Mouse (Mus musculus) kidney, embryonic 15.5 days (tissue): ENCODE results near the gene Nek7. TPM values are rescaled to one million over a fixed set of nuclear protein-coding genes. Genes with fewer than 3 reads are reported as not detected.

Experiments used
- ATAC-seq: fragments of 200-750 bp; cut with Nextera tagmentation; replicated peaks from 2 replicates; pipeline ENCODE4 v1.8.0; 2017; ENCODE audit warnings: moderate TSS enrichment; ENCODE audit not compliant: low FRiP score
- H3K27ac ChIP-seq: fragments of 300-500 bp; sonication (generic); 2 replicates; pipeline ENCODE4 v1.5.1; 2015; ENCODE audit warnings: mild to moderate bottlenecking, inconsistent platforms
- H3K27me3 ChIP-seq: fragments of 300-500 bp; sonication (generic); 2 replicates; pipeline ENCODE4 v1.6.1; 2015; ENCODE audit warnings: inconsistent platforms
- H3K36me3 ChIP-seq: fragments of 300-500 bp; sonication (generic); 2 replicates; pipeline ENCODE4 v1.6.1; 2015; ENCODE audit warnings: inconsistent platforms
- H3K4me1 ChIP-seq: fragments of 300-500 bp; sonication (generic); 2 replicates; pipeline ENCODE4 v1.6.1; 2015; ENCODE audit warnings: inconsistent platforms
- H3K4me2 ChIP-seq: fragments of 300-500 bp; sonication (generic); 2 replicates; pipeline ENCODE4 v1.6.1; 2015; ENCODE audit warnings: moderate library complexity, mild to moderate bottlenecking, inconsistent platforms
- H3K4me3 ChIP-seq: fragments of 300-500 bp; sonication (generic); replicated peaks from 2 replicates; pipeline ENCODE4 v1.5.1; 2015; ENCODE audit warnings: mild to moderate bottlenecking, inconsistent platforms
- H3K9ac ChIP-seq: fragments of 300-500 bp; sonication (generic); 2 replicates; pipeline ENCODE4 v1.6.1; 2015; ENCODE audit warnings: mild to moderate bottlenecking, inconsistent platforms
- H3K9me3 ChIP-seq: fragments of 300-500 bp; sonication (generic); replicated peaks from 2 replicates; pipeline ENCODE4 v1.6.1; 2016; ENCODE audit warnings: inconsistent platforms
- WGBS: fragments of 180-500 bp; shearing (Covaris S2); methylation state at CpG from one replicate; pipeline ENCODE4 v1.1.7; 2015; ENCODE audit warnings: mixed read lengths; 5-methylcytosine and 5-hydroxymethylcytosine counted together
- polyA plus RNA-seq: library from polyadenylated mRNA; unstranded; fragments of >200 nt; fragmentation: Nextera tagmentation; extraction: Ambion mirVana; gene quantifications from 2 replicates; pipeline ENCODE4 v1.2.1, GENCODE M21; 2015

Nek7 gene
- polyA plus RNA-seq, 1 experiment from 2014 or later: 42.7 TPM

DNA sequence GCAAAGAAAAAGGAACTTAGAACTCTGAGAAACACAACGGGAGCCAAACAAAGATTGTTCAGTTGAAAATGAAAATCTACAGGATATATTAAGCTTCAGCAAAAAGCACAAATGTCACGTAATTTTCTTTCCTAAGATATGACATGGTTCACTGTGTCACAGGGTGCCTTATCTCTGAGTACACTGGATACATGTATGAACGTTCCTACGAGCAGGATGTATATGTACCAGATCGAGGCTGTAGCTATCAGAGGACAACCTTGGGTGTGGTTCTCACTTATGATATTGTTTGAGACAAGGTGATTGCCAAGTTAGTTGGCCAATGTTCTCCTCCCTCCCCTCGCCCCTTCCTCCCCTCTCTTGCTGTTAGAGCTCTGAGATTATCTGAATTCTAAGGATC lies 55.3 kb downstream of the Nek7 start:
- 93% methylated on average over 6 of the region's 6 CpGs for WGBS

DNA sequence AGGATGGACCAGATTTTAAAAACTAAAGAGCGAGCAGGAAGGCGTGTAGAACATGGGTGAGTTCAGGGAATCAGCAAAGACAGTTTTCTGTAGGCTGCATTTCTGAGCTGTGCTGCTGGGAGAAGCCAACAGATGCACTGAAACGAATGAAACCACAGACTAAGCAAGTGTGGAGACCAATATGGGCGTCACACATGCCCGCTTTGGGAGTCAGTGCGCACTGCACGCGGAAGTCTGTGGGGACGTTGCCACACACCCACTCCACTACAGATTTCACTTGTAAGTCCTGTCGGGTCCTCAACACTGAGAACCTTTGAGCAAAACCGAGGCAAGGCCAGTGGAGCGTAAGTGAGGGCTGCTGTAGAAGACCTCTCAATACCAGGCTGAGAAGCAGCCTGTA lies 59.2 kb downstream of the Nek7 start:
- Histone ChIP-seq H3K4me3 (no peak overlapping the region), H3K27ac (no peak overlapping the region), H3K4me2 (no peak overlapping the region), H3K9me3 (no peaks in the 10 kb centered on the region), H3K36me3 (no peaks in the 10 kb centered on the region), H3K9ac (no peak overlapping the region), H3K4me1 (peaks cover 11% of the 10 kb centered on the region), H3K27me3 (no peaks in the 10 kb centered on the region)
- ATAC-seq: no peak
- WGBS: 95% methylated on average over 12 of the region's 12 CpGs

More for the DNA sequence above, 55.3 kb downstream of the Nek7 start:
- Histone ChIP-seq H3K9me3 (no peaks in the 10 kb centered on the region), H3K27me3 (no peaks in the 10 kb centered on the region), H3K4me2 (no peak overlapping the region), H3K27ac (no peak overlapping the region), H3K4me1 (peaks cover 7% of the 10 kb centered on the region), H3K36me3 (no peaks in the 10 kb centered on the region), H3K4me3 (no peak overlapping the region), H3K9ac (no peak overlapping the region)
- no peak for ATAC-seq

DNA sequence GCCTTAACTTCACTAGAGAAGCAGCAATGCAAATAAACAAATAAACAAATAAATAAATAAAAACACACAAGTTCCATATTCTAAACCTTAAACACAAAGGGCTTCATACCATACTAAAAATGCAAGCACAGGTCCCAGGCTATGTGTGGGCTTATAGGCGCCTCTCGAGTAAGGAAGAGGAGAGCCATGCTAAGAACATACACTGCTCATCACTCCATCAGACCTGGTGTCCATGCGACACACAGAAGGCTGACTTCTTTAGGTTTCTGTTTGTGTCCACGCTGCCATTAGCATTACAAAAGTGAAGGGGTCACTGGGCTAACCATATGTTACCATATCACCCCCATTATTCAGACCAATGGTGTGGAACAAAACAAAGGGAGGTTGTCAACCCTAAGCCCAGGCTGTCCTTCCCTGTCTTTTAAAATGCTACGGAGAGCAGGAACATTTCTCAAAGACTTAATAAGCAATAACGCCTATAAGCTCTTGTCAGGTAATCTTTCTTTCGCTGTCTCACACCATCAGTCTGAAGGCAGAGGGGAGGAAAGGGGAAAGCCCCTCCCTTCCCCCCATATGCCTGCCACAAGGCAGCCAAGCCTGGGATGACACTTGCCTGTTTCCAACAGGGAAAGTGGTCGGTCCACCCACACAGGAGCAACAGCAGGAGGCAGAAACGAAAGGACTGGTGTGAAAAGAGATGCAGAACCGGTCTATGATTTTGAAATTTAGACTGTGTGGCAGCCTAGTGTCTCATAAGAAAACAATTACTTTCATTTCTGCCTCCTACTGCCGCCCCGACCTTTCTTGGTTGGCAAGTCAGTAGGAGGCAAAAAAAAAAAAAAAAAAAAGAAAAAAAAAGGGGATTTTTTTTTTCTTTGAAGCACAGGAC lies 60.5 kb downstream of the Nek7 start:
- H3K27ac ChIP-seq: no peak overlapping the region
- no peak for ATAC-seq
- H3K36me3 ChIP-seq: peaks cover under 1% of the 10 kb centered on the region; the same call in 1 of the 2 replicates
- 52% methylated on average over 12 of the region's 12 CpGs for WGBS
- no peak overlapping the region for H3K4me3 ChIP-seq
- H3K9ac ChIP-seq: no peak overlapping the region
- H3K4me1 ChIP-seq: peaks cover 11% of the 10 kb centered on the region
- no peaks in the 10 kb centered on the region for H3K9me3 ChIP-seq
- no peaks in the 10 kb centered on the region for H3K27me3 ChIP-seq
- H3K4me2 ChIP-seq: no peak overlapping the region

DNA sequence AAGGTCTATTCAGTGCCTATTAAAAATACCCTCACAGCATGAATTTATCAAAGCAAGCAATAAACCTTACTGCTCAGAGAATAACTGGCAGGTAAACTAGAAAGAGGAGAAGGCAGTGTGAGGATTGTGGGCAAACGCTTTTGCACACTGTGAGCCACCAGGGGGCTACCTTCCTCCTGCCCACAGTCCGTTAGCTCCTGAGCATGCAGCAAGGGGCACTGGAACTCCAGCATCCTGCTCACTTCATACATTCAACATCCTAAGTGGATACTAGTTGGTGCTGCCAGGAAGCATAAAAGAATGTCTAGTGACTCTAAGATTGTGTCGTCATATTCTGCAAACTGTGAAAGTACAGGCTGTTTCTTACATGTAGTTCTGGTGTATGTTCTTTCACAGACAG lies 61.6 kb downstream of the Nek7 start:
- ATAC-seq: no peak
- Histone ChIP-seq H3K9me3 (no peaks in the 10 kb centered on the region), H3K4me2 (no peak overlapping the region), H3K27ac (no peak overlapping the region), H3K4me3 (no peak overlapping the region), H3K9ac (no peak overlapping the region), H3K4me1 (peaks cover 11% of the 10 kb centered on the region), H3K36me3 (peaks cover 8% of the 10 kb centered on the region; the same call in 1 of the 2 replicates), H3K27me3 (no peaks in the 10 kb centered on the region)
- 91% methylated on average over 3 of the region's 3 CpGs for WGBS

DNA sequence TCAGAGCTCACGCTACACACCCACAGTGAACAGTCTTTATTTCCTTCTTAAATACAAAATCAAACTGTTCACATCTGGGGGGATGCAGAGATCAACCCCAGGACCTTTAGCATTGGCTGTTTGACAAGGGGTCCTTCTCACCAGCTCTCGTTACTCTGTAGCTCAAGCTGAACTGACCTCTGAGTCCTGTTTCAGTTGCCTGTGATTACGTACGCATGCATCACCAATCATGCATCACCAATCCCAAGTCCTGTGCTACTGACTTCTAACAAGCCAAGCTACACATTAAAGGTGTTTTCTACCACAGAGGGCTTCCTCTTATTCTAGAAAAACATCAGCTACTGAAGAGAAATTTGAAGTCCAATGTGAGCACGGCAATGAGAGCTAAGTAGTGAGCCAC lies 65.0 kb downstream of the Nek7 start:
- WGBS: 63% methylated on average over 5 of the region's 5 CpGs
- Histone ChIP-seq H3K27me3 (no peaks in the 10 kb centered on the region), H3K4me3 (no peak overlapping the region), H3K27ac (no peak overlapping the region), H3K4me2 (no peak overlapping the region), H3K9ac (no peak overlapping the region), H3K4me1 (peaks cover 8% of the 10 kb centered on the region; the same call in 1 of the 2 replicates), H3K9me3 (no peaks in the 10 kb centered on the region), H3K36me3 (peaks cover 8% of the 10 kb centered on the region; the same call in 1 of the 2 replicates)
- ATAC-seq: peak; percentile 81

DNA sequence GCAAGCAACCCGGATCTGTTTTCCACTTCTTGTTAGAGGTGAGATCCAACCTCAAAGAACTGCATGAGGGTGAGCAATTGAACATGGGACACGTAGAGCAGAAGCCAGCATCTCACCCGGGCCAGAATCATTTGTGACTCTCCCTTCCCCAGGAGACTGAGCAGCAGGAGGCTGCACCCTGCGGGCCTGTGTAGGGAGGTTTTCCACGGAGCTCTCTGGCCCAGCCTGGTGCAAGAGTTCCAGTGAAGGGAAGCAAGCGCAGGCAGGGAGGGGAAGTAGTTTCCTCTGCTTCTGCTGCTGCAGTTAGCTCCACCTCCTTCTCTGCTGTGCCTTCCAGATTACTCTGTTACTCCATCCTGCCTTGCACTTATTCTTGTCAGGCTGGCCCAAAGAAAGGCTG lies 69.8 kb downstream of the Nek7 start:
- no peak overlapping the region for H3K9ac ChIP-seq
- H3K36me3 ChIP-seq: peaks cover 8% of the 10 kb centered on the region; the same call in 1 of the 2 replicates
- peak; percentile 30; the same call in 1 of the 2 replicates for ATAC-seq
- no peak overlapping the region for H3K4me2 ChIP-seq
- no peak overlapping the region for H3K4me3 ChIP-seq
- no peaks in the 10 kb centered on the region for H3K9me3 ChIP-seq
- no peak overlapping the region for H3K27ac ChIP-seq
- H3K27me3 ChIP-seq: no peaks in the 10 kb centered on the region
- H3K4me1 ChIP-seq: 0 out of 2 replicates have a peak, but pooled peaks cover 3% of the 10 kb centered on the region
- WGBS: 42% methylated on average over 6 of the region's 6 CpGs

DNA sequence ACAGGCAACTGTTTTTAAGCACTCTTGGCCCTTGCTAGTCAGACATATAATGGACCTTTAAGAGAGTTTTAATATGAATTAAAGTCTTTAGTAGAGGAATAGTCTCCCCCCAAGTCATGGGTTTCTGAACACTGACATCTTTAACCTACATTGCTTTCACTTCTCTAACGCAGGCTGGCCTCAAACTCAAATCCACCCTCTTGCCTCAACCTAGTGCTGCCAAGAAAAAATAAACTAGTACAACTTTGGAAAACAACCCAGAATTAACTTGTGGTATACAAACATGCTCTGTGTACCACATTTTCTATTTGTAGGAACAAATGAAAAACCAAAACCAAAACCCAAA lies 77.8 kb downstream of the Nek7 start:
- ATAC-seq: no peak
- no peak overlapping the region for H3K4me2 ChIP-seq
- H3K4me1 ChIP-seq: peaks cover 13% of the 10 kb centered on the region; the same call in 1 of the 2 replicates
- H3K27me3 ChIP-seq: no peaks in the 10 kb centered on the region
- peak overlapping the region; percentile 14; the same call in 1 of the 2 replicates for H3K27ac ChIP-seq
- whole genome bisulfite sequencing: 64% methylated on average over 1 of the region's 1 CpGs
- H3K9ac ChIP-seq: no peak overlapping the region
- H3K36me3 ChIP-seq: no peaks in the 10 kb centered on the region
- no peaks in the 10 kb centered on the region for H3K9me3 ChIP-seq
- no peak overlapping the region for H3K4me3 ChIP-seq

DNA sequence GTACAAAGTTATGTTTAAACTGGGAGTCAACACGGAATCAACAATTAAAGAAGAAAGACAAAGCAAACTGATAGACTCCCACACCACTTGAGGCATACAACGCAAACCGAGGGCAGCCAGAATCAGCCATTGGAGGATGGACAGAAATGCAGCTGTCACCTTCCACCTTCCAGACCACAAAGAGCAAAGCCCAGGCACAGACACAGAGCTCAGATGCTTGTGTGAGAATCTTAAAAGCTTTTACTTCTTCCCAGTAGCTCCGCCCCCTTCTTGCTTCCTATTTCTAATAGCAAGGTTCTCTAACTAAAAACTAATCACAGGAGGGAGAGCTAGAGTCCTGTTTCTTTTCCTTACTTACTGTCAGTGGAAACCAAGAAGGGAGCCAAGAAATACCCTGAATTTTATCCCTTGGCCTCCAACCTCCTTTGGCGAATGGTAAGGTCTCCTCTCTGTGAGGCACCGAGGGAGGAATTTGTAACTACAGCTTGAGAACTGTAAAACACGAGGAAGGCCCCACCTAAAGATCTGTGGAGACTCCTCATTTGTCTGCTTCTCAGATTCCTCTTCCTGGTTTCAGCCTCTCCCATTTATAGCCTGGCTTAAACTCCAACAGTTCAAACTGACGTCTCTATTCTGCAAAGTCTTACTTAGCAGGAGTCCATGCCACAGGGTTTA lies 78.3 kb downstream of the Nek7 start:
- H3K4me3 ChIP-seq: no peak overlapping the region
- H3K9ac ChIP-seq: no peak overlapping the region
- no peak for ATAC-seq
- H3K9me3 ChIP-seq: no peaks in the 10 kb centered on the region
- peak overlapping the region; percentile 14; the same call in 1 of the 2 replicates for H3K27ac ChIP-seq
- peaks cover 13% of the 10 kb centered on the region; the same call in 1 of the 2 replicates for H3K4me1 ChIP-seq
- no peaks in the 10 kb centered on the region for H3K36me3 ChIP-seq
- 58% methylated on average over 8 of the region's 8 CpGs for WGBS
- no peaks in the 10 kb centered on the region for H3K27me3 ChIP-seq
- H3K4me2 ChIP-seq: no peak overlapping the region

DNA sequence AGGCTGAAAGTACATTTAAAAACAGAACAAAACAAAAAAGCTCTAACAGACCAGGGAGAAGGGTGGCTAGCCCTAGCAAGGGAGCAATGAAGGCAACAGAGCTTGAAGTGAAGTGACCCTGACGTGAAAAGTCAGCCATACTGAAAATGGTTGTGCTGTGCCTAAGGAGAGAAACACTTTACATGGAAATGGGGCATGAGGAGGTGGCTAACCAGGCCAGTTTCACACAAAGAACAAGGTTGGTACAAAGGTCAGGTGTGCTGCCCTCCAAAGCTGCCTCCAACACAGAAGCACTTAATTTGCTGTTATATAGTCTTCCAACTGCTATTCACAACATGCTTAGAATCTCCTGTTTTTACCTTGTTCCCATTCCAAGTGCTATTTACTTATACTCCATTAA lies 80.2 kb downstream of the Nek7 start:
- H3K27ac ChIP-seq: peak overlapping the region; percentile 24; the same call in 1 of the 2 replicates

DNA sequence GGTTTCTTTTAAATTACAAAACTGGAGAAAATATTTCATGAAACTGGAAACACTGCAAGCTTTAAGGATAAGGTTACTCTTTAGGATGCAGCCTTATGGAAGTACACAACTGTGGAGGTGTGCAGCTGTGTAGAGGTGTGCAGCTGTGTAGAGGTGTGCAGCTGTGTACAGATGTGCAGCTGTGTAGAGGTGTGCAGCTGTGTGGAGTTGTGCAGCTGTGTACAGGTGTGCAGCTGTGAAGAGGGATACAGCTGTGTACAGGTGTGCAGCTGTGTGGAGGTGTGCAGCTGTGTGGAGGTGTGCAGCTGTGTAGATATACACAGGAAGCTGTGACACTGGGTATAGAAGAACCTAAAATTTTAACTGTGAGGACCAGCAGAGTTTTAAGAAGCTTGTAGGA lies 81.7 kb downstream of the Nek7 start:
- no peaks in the 10 kb centered on the region for H3K9me3 ChIP-seq
- H3K27me3 ChIP-seq: no peaks in the 10 kb centered on the region
- H3K4me1 ChIP-seq: peaks cover 16% of the 10 kb centered on the region; the same call in 1 of the 2 replicates
- no peak overlapping the region for H3K4me3 ChIP-seq
- no peak overlapping the region for H3K9ac ChIP-seq
- H3K36me3 ChIP-seq: no peaks in the 10 kb centered on the region
- no peak overlapping the region for H3K27ac ChIP-seq
- H3K4me2 ChIP-seq: no peak overlapping the region
- no peak for ATAC-seq

More for the DNA sequence above, 80.2 kb downstream of the Nek7 start:
- no peak overlapping the region for H3K4me2 ChIP-seq
- H3K9ac ChIP-seq: no peak overlapping the region
- no peaks in the 10 kb centered on the region for H3K9me3 ChIP-seq
- ATAC-seq: peak; percentile 34; the same call in 1 of the 2 replicates
- 63% methylated on average over 1 of the region's 1 CpGs for WGBS
- no peak overlapping the region for H3K4me3 ChIP-seq
- no peaks in the 10 kb centered on the region for H3K27me3 ChIP-seq
- H3K4me1 ChIP-seq: peaks cover 16% of the 10 kb centered on the region; the same call in 1 of the 2 replicates
- H3K36me3 ChIP-seq: no peaks in the 10 kb centered on the region

DNA sequence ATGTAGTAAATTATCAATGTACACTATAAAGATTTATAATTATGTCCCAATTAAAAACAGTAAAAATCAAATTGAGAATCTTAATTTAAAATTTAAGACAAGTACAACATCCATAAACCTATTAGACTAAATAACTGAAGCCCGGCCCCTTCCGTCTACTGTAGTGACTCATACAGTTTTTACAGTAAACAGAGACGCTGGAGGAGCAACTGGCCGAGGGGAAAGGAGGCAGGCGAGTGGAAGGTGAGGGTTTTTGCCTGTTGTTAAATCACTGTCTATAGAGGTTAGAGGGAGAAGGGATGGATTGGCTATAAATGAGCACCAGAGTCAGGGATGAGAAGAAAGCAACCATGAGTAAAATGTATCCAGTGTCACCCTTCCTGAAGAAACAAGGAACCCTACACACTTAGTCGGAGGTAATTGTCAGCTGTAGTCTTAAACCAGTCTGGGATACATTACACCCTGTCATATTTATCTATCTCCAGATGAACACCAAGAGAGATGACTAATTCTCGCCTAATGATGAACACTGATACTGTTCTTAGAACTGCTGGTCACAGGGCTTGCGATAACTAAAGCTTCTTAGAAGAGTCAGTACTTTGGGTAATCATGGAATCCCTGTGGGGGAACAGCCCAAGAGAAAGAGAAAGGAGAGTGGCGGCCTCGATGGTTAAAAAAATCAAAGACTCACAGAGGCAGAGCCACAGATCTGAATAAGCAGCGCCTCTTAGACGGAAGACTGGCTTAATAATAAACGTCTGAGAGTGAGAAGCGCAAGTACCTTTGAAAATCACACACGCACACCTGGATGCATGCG lies 84.0 kb downstream of the Nek7 start:
- Histone ChIP-seq H3K4me1 (peaks cover 10% of the 10 kb centered on the region; the same call in 1 of the 2 replicates), H3K27me3 (no peaks in the 10 kb centered on the region), H3K4me3 (no peak overlapping the region), H3K27ac (no peak overlapping the region), H3K4me2 (no peak overlapping the region), H3K9me3 (no peaks in the 10 kb centered on the region), H3K36me3 (peaks cover 6% of the 10 kb centered on the region; the same call in 1 of the 2 replicates), H3K9ac (no peak overlapping the region)
- WGBS: 54% methylated on average over 16 of the region's 16 CpGs
- peak; percentile 41; the same call in 1 of the 2 replicates for ATAC-seq
